ENCODE assay signal across 8 mouse cellular contexts in genomic region chr10:80808985-80809632, GRCm38 (mm10). TPM values are rescaled to one million over a fixed set of nuclear protein-coding genes. Genes with fewer than 3 reads are reported as not detected.
A peak's percentile ranks its signal among the peaks of the same experiment; 100 is the strongest.
DNase-seq lines count a peak whose midpoint lies in the region; ATAC-seq and TF ChIP-seq lines count a peak whose summit lies in the region.

No protein-coding gene starts in this region.

- H3K79me2 ChIP-seq in myocyte (ENCODE audit: control insufficient read depth, insufficient read depth): no peaks in the 10 kb centered on the region

- peaks cover 8% of the 10 kb centered on the region for H3K36me3 ChIP-seq in lung, embryonic 15.5 days
- H3K36me3 ChIP-seq in hindbrain, embryonic 15.5 days: peaks cover 10% of the 10 kb centered on the region
- H3K36me3 ChIP-seq in myocyte (ENCODE audit: control insufficient read depth, insufficient read depth): no peaks in the 10 kb centered on the region

- DNase-seq in embryo, embryonic 10 days (ENCODE audit: low spot score): peak; percentile 41
- DNase-seq in embryo, embryonic 9.5 days (ENCODE audit: extremely low spot score): no peak
- no peak for DNase-seq in lung, adult 2 months
- DNase-seq in layer of hippocampus, adult 8-10 months (ENCODE audit: low spot score in 2 of 2): no peak

- no peak for TF ChIP-seq CTCF in lung, adult 2 months (IDR thresholded peaks at IDR 0.05; ENCODE audit: insufficient read depth, low read length)

- peak overlapping the region; percentile 47 for H3K4me2 ChIP-seq in lung, embryonic 15.5 days
- peak overlapping the region; percentile 92 for H3K4me2 ChIP-seq in hindbrain, embryonic 15.5 days
- no peak overlapping the region for H3K4me2 ChIP-seq in myocyte (ENCODE audit: low read depth)

- H3K4me1 ChIP-seq in lung, embryonic 15.5 days: peaks cover 36% of the 10 kb centered on the region
- 0 out of 2 replicates have a peak, but pooled peaks cover 3% of the 10 kb centered on the region for H3K4me1 ChIP-seq in lung, adult 2 months (ENCODE audit: control insufficient read depth, insufficient read depth, low read length)
- H3K4me1 ChIP-seq in hindbrain, embryonic 15.5 days (replicated peaks): peaks cover 42% of the 10 kb centered on the region

- H3K9ac ChIP-seq in lung, embryonic 15.5 days: peak overlapping the region; percentile 33; the same call in 1 of the 2 replicates
- H3K9ac ChIP-seq in hindbrain, embryonic 15.5 days: peak overlapping the region; percentile 25; the same call in 1 of the 2 replicates

- no peak for ATAC-seq in lung, embryonic 15.5 days (ENCODE audit: borderline replicate concordance, extremely low read depth, low FRiP score, low TSS enrichment)
- ATAC-seq in hindbrain, embryonic 15.5 days (ENCODE audit: low FRiP score, low read depth): no peak
- no peak for ATAC-seq in inflammation-experienced regulatory T-cells, adult 6 months

- H3K27ac ChIP-seq in lung, embryonic 15.5 days: no peak overlapping the region
- H3K27ac ChIP-seq in hindbrain, embryonic 15.5 days (replicated peaks): no peak overlapping the region

- H3ac ChIP-seq in myocyte (ENCODE audit: control insufficient read depth, insufficient read length): no peak overlapping the region

- no peaks in the 10 kb centered on the region for H3K9me3 ChIP-seq in lung, embryonic 15.5 days
- H3K9me3 ChIP-seq in hindbrain, embryonic 15.5 days: no peaks in the 10 kb centered on the region

- H3K4me3 ChIP-seq in lung, embryonic 15.5 days: peak overlapping the region; percentile 16
- no peak overlapping the region for H3K4me3 ChIP-seq in lung, adult 2 months (replicated peaks; ENCODE audit: extremely low read depth, low read depth, low read length)
- peak overlapping the region; percentile 19; the same call in 1 of the 2 replicates for H3K4me3 ChIP-seq in hindbrain, embryonic 15.5 days
- no peak overlapping the region for H3K4me3 ChIP-seq in myocyte

- no peak for TF ChIP-seq POLR2A in lung, adult 2 months (IDR thresholded peaks at IDR 0.05; ENCODE audit: borderline replicate concordance, extremely low read depth, low read depth, low read length)
- TF ChIP-seq POLR2A in myocyte (IDR thresholded peaks at IDR 0.05; ENCODE audit: insufficient read length, low read depth): no peak

- H3K27me3 ChIP-seq in lung, embryonic 15.5 days: peaks cover 36% of the 10 kb centered on the region
- peaks cover 28% of the 10 kb centered on the region for H3K27me3 ChIP-seq in hindbrain, embryonic 15.5 days
- H3K27me3 ChIP-seq in myocyte (ENCODE audit: control insufficient read depth, insufficient read depth, insufficient read length): no peaks in the 10 kb centered on the region

- WGBS in lung, embryonic 15.5 days: 7% methylated on average over 17 of the region's 18 CpGs
- 10% methylated on average over 18 of the region's 18 CpGs for WGBS in lung, adult 2 months
- WGBS in hindbrain, embryonic 15.5 days: 7% methylated on average over 18 of the region's 18 CpGs

TF ChIP-seq in myocyte, 11 proteins besides CTCF, POLR2A, EP300 and RAD21:
- TF ChIP-seq TCF12 (IDR thresholded peaks at IDR 0.05; ENCODE audit: insufficient read depth, poor library complexity, severe bottlenecking): no peak
- no peak for TF ChIP-seq E2F4 (IDR thresholded peaks at IDR 0.05; ENCODE audit: insufficient read depth)
- TF ChIP-seq POLR2AphosphoS2 (IDR thresholded peaks at IDR 0.05; ENCODE audit: insufficient read length, low read depth): peak; percentile 6
- TF ChIP-seq MAX (IDR thresholded peaks at IDR 0.05; ENCODE audit: low read depth): no peak

RNA-seq across cellular contexts. Expression of gene Amh, which starts 4.1 kb away (rescaled TPM):
- polyA plus RNA-seq in lung, embryonic 15.5 days (2015; fragmentation: Nextera tagmentation; extraction: Ambion mirVana): 0.09 and 0.13 TPM in 2 replicates
- 0.62 and 1.3 TPM in 2 replicates for polyA plus RNA-seq in lung, adult 2 months (2012; rRNA removed)
- 0.14 and 0.21 TPM in 2 replicates for polyA plus RNA-seq in hindbrain, embryonic 15.5 days (2015; fragmentation: Nextera tagmentation; extraction: Ambion mirVana)
- polyA plus RNA-seq in myocyte (2012; fragmentation: generic; extraction: Trizol): 0.76 TPM
- 1 to 10 TPM; 2.4 to 4.0 (median 3.0) TPM for total RNA-seq in layer of hippocampus, adult 8-10 months (2022)
- not detected for polyA plus RNA-seq in inflammation-experienced regulatory T-cells, adult 6 months (2017; shearing (Covaris generic))

RNA-seq across cellular contexts. Expression of gene Jsrp1, which starts 4.2 kb away (rescaled TPM):
- 0.74 and 1.5 TPM in 2 replicates for polyA plus RNA-seq in lung, embryonic 15.5 days (2015; fragmentation: Nextera tagmentation; extraction: Ambion mirVana)
- 7.7 TPM in 1 of 2 replicates, not detected in the other for polyA plus RNA-seq in lung, adult 2 months (2012; rRNA removed)
- polyA plus RNA-seq in hindbrain, embryonic 15.5 days (2015; fragmentation: Nextera tagmentation; extraction: Ambion mirVana): 0.62 and 0.95 TPM in 2 replicates
- polyA plus RNA-seq in myocyte (2012; fragmentation: generic; extraction: Trizol): 343 TPM
- total RNA-seq in layer of hippocampus, adult 8-10 months (2022): 1 to 10 TPM in 3 of 4 experiments, under 1 TPM in 1; 0.91 to 4.7 (median 2.7) TPM
- polyA plus RNA-seq in inflammation-experienced regulatory T-cells, adult 6 months (2017; shearing (Covaris generic)): not detected

RNA-seq across cellular contexts. Expression of gene Plekhj1, which starts 10.7 kb away (rescaled TPM):
- 116 and 118 TPM in 2 replicates for polyA plus RNA-seq in lung, embryonic 15.5 days (2015; fragmentation: Nextera tagmentation; extraction: Ambion mirVana)
- polyA plus RNA-seq in lung, adult 2 months (2012; rRNA removed): 51.2 and 58.8 TPM in 2 replicates
- polyA plus RNA-seq in hindbrain, embryonic 15.5 days (2015; fragmentation: Nextera tagmentation; extraction: Ambion mirVana): 130 and 133 TPM in 2 replicates
- polyA plus RNA-seq in myocyte (2012; fragmentation: generic; extraction: Trizol): 69.6 TPM
- total RNA-seq in layer of hippocampus, adult 8-10 months (2022): 10 to 100 TPM; 61.4 to 75.8 (median 70.7) TPM
- 100 to 1,000 TPM; 127 to 149 (median 146) TPM for polyA plus RNA-seq in inflammation-experienced regulatory T-cells, adult 6 months (2017; shearing (Covaris generic))

RNA-seq across cellular contexts. Expression of gene Sf3a2, which starts 11.1 kb away (rescaled TPM):
- polyA plus RNA-seq in lung, embryonic 15.5 days (2015; fragmentation: Nextera tagmentation; extraction: Ambion mirVana): 60.1 and 64.7 TPM in 2 replicates
- 35.7 and 38.7 TPM in 2 replicates for polyA plus RNA-seq in lung, adult 2 months (2012; rRNA removed)
- 52.3 and 67.4 TPM in 2 replicates for polyA plus RNA-seq in hindbrain, embryonic 15.5 days (2015; fragmentation: Nextera tagmentation; extraction: Ambion mirVana)
- polyA plus RNA-seq in myocyte (2012; fragmentation: generic; extraction: Trizol): 93.1 TPM
- total RNA-seq in layer of hippocampus, adult 8-10 months (2022): 10 to 100 TPM; 43.3 to 60.0 (median 50.2) TPM
- 10 to 100 TPM; 12.1 to 22.6 (median 17.8) TPM for polyA plus RNA-seq in inflammation-experienced regulatory T-cells, adult 6 months (2017; shearing (Covaris generic))

RNA-seq across cellular contexts. Expression of gene Oaz1, which starts 17.3 kb away (rescaled TPM):
- polyA plus RNA-seq in lung, embryonic 15.5 days (2015; fragmentation: Nextera tagmentation; extraction: Ambion mirVana): 1,965 and 1,985 TPM in 2 replicates
- polyA plus RNA-seq in lung, adult 2 months (2012; rRNA removed): 804 and 834 TPM in 2 replicates
- polyA plus RNA-seq in hindbrain, embryonic 15.5 days (2015; fragmentation: Nextera tagmentation; extraction: Ambion mirVana): 1,303 and 1,311 TPM in 2 replicates
- polyA plus RNA-seq in myocyte (2012; fragmentation: generic; extraction: Trizol): 1,349 TPM
- 100 to 1,000 TPM; 475 to 520 (median 506) TPM for total RNA-seq in layer of hippocampus, adult 8-10 months (2022)
- polyA plus RNA-seq in inflammation-experienced regulatory T-cells, adult 6 months (2017; shearing (Covaris generic)): 1,000 to 10,000 TPM; 1,680 to 2,431 (median 2,240) TPM

Comparison
In these comparisons a context has a peak if more than half of its experiments do, and no peak if none do; other contexts are left out.
1. H3K4me3 ChIP-seq: peak in lung, embryonic 15.5 days (single experiment) and hindbrain, embryonic 15.5 days (single experiment); none in lung, adult 2 months (single experiment) and myocyte (single experiment).
2. RNA of gene Jsrp1, which starts 4.2 kb away (polyA plus RNA-seq): 343 TPM in myocyte (single experiment); 7.7 TPM in lung, adult 2 months, 0.62 to 0.95 TPM in hindbrain, embryonic 15.5 days, 0.74 to 1.5 TPM in lung, embryonic 15.5 days and not detected in inflammation-experienced regulatory T-cells, adult 6 months; every median in the first group is over 10 times any median in the second.